Mouse (Mus musculus) megakaryocyte, embryonic 14.5 days (primary cell): Measurements from ENCODE around the gene Tars.

Experiments
- FLI1 ChIP-seq: IDR thresholded peaks from 2 replicates; pipeline ENCODE4 v1.6.1; 2012; ENCODE audit warnings: low read length, inconsistent platforms, mixed read lengths
- GATA1 ChIP-seq: IDR thresholded peaks from 3 replicates; pipeline ENCODE4 v1.6.1; 2012; ENCODE audit warnings: mixed read lengths, low read length, inconsistent platforms, borderline replicate concordance

DNA sequence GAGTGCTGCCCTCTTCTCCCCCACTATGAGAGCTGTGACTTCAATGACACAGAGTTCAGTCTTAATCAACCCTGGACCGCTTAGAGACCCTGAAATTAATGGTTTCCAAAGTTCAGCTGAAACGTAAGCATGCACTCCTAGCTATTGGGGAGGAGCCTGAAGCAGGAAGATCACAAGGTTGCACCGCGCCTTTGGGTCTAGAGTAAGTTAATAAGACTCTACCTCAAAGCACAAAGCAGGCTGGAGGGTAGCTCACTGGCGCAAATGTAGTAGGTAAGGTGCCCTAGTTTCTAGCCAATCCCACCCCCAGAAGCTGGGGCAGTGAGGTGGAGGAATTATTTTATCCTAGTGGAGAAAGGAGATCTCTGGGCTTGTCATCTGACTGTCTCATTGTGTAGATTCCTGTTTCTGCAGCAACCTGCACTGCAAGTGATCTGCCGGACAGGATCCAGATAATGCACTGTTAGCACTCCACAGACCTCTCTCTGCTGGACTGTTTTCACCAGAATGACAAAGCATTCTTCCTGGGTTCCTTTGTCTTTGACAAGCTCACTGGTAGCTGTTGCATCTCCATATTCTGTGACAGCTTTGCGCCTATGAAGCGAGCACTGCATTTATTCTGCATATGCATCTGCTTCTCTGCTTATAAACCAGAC lies 19.9 kb downstream of the Tars start:
- TF ChIP-seq GATA1: no peak
- no peak for TF ChIP-seq FLI1
